Comparison of ENCODE assay signal across 11 mouse cellular contexts in the genomic region with DNA sequence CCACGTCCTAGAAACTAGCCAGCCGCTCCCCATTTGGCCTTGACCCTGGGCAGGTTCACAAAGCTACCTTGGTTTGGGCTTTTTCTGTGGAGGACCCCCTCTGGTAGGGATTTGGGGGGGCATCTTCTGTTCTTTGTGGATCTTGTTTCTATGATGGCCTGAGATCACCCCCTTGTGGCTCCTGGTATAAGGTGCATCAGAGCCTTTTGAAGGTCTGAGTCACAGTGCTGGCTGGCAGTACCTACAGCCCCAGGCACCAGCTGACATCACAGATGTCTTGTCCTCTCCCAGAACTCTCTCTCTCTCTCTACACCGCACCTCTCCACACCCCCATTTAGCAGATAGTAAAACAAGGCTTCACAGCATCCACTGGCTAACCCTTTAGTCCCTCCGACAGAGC. TPM values are rescaled to one million over a fixed set of nuclear protein-coding genes. Genes with fewer than 3 reads are reported as not detected.
DNase-seq lines count a peak whose midpoint lies in the region; ATAC-seq lines count a peak whose summit lies in the region.
"Had no signal": no experiment of that assay in that cellular context is flagged by ENCODE, and none has a peak within 500 bp of the region (broad histone marks: within the 10 kb centered on the region; RNA-seq: fewer than 3 reads in every experiment).

No protein-coding gene starts in this region.

- no peaks in the 10 kb centered on the region for H3K27me3 ChIP-seq in forebrain, embryonic 14.5 days (replicated peaks; ENCODE audit: control insufficient read depth, insufficient read depth, low read length)
- peaks cover 19% of the 10 kb centered on the region; the same call in 1 of the 2 replicates for H3K27me3 ChIP-seq in forebrain, embryonic 12.5 days
- H3K27me3 ChIP-seq in midbrain, embryonic 11.5 days (ENCODE audit: control insufficient read depth, insufficient read depth, low read length), result peaks cover 3% of the 10 kb centered on the region; the same call in 1 of the 2 replicates
- H3K27me3 ChIP-seq in midbrain, embryonic 13.5 days, result 0 out of 2 replicates have a peak, but pooled peaks cover 4% of the 10 kb centered on the region
- no peaks in the 10 kb centered on the region for H3K27me3 ChIP-seq in splenic B cell, adult 2 months (ENCODE audit: control insufficient read depth, insufficient read depth, low read length, poor library complexity, severe bottlenecking)

- no peak for ATAC-seq in forebrain, embryonic 14.5 days
- ATAC-seq in forebrain, embryonic 12.5 days (ENCODE audit: low FRiP score), result no peak
- ATAC-seq in midbrain, embryonic 11.5 days (ENCODE audit: low FRiP score), result no peak
- ATAC-seq in midbrain, embryonic 13.5 days, result no peak

- no peak overlapping the region for H3K9ac ChIP-seq in forebrain, embryonic 14.5 days (ENCODE audit: low read length)
- no peak overlapping the region for H3K9ac ChIP-seq in forebrain, embryonic 12.5 days
- H3K9ac ChIP-seq in midbrain, embryonic 11.5 days (ENCODE audit: low read length), result no peak overlapping the region
- no peak overlapping the region for H3K9ac ChIP-seq in midbrain, embryonic 13.5 days (replicated peaks)

- H3K9me3 ChIP-seq in forebrain, embryonic 14.5 days (replicated peaks; ENCODE audit: control insufficient read depth, low read length), result no peaks in the 10 kb centered on the region
- no peaks in the 10 kb centered on the region for H3K9me3 ChIP-seq in forebrain, embryonic 12.5 days
- H3K9me3 ChIP-seq in midbrain, embryonic 11.5 days (ENCODE audit: control insufficient read depth, low read length), result no peaks in the 10 kb centered on the region
- H3K9me3 ChIP-seq in midbrain, embryonic 13.5 days, result no peaks in the 10 kb centered on the region
- H3K9me3 ChIP-seq: G1E had no signal

- H3K4me3 ChIP-seq in forebrain, embryonic 14.5 days (ENCODE audit: low read depth, low read length), result no peak overlapping the region
- no peak overlapping the region for H3K4me3 ChIP-seq in forebrain, embryonic 12.5 days (replicated peaks)
- H3K4me3 ChIP-seq in midbrain, embryonic 11.5 days (ENCODE audit: low read depth, low read length), result no peak overlapping the region
- no peak overlapping the region for H3K4me3 ChIP-seq in midbrain, embryonic 13.5 days (replicated peaks)

- WGBS in forebrain, embryonic 14.5 days, result 43% methylated on average over 4 of the region's 4 CpGs
- 45% methylated on average over 4 of the region's 4 CpGs for WGBS in forebrain, embryonic 12.5 days
- 40% methylated on average over 4 of the region's 4 CpGs for WGBS in midbrain, embryonic 11.5 days
- 45% methylated on average over 4 of the region's 4 CpGs for WGBS in midbrain, embryonic 13.5 days

- no peak overlapping the region for H3K27ac ChIP-seq in forebrain, embryonic 14.5 days (ENCODE audit: low read depth, low read length)
- no peak overlapping the region for H3K27ac ChIP-seq in forebrain, embryonic 12.5 days
- H3K27ac ChIP-seq in midbrain, embryonic 11.5 days (ENCODE audit: low read depth, low read length), result no peak overlapping the region
- H3K27ac ChIP-seq in midbrain, embryonic 13.5 days, result no peak overlapping the region

- no peak overlapping the region for H3K4me2 ChIP-seq in forebrain, embryonic 14.5 days (ENCODE audit: low read length)
- no peak overlapping the region for H3K4me2 ChIP-seq in forebrain, embryonic 12.5 days
- H3K4me2 ChIP-seq in midbrain, embryonic 11.5 days, result no peak overlapping the region
- no peak overlapping the region for H3K4me2 ChIP-seq in midbrain, embryonic 13.5 days (replicated peaks)

- no peaks in the 10 kb centered on the region; the same call in 1 of the 2 replicates for H3K4me1 ChIP-seq in forebrain, embryonic 14.5 days (ENCODE audit: control insufficient read depth, insufficient read depth, low read length)
- H3K4me1 ChIP-seq in forebrain, embryonic 12.5 days, result peaks cover 12% of the 10 kb centered on the region
- H3K4me1 ChIP-seq in midbrain, embryonic 11.5 days (ENCODE audit: control insufficient read depth, insufficient read depth, low read length), result peaks cover 3% of the 10 kb centered on the region; the same call in 1 of the 2 replicates
- H3K4me1 ChIP-seq in midbrain, embryonic 13.5 days (replicated peaks), result peaks cover 8% of the 10 kb centered on the region; the same call in 1 of the 2 replicates

- H3K36me3 ChIP-seq in forebrain, embryonic 14.5 days (ENCODE audit: control insufficient read depth, insufficient read depth, low read length), result no peaks in the 10 kb centered on the region
- H3K36me3 ChIP-seq in forebrain, embryonic 12.5 days (replicated peaks), result no peaks in the 10 kb centered on the region
- H3K36me3 ChIP-seq in midbrain, embryonic 11.5 days (ENCODE audit: control insufficient read depth, insufficient read depth, low read length), result no peaks in the 10 kb centered on the region
- H3K36me3 ChIP-seq in midbrain, embryonic 13.5 days, result no peaks in the 10 kb centered on the region
- H3K36me3 ChIP-seq in splenic B cell, adult 2 months (ENCODE audit: control insufficient read depth, insufficient read depth, low read length, poor library complexity, severe bottlenecking), result no peaks in the 10 kb centered on the region
- H3K36me3 ChIP-seq: G1E had no signal

- peak; percentile 50 for DNase-seq in forebrain, embryonic 14.5 days (ENCODE audit: low spot score)
- DNase-seq in midbrain, embryonic 11.5 days (ENCODE audit: low spot score, missing footprints), result peak; percentile 88
- peak; percentile 92 for DNase-seq in brain, adult 2 months (ENCODE audit: low read depth, low spot score)
- DNase-seq in kidney, postnatal 36 days, result peak; percentile 13 to 46
- DNase-seq in splenic B cell, adult 2 months (ENCODE audit: low read depth, low spot score), result peak; percentile 74
- DNase-seq in gastrocnemius, postnatal 10 days, result no peak

RNA-seq across cellular contexts. Expression of a gene that starts 10.4 kb away (rescaled TPM):
- polyA plus RNA-seq in forebrain, embryonic 14.5 days (2014; fragmentation: Nextera tagmentation; extraction: Ambion mirVana), result not detected in 2 replicates
- polyA plus RNA-seq in forebrain, embryonic 12.5 days (2016; fragmentation: Nextera tagmentation; extraction: Ambion mirVana), result not detected in 2 replicates
- polyA plus RNA-seq in midbrain, embryonic 11.5 days (2014; fragmentation: Nextera tagmentation; extraction: Ambion mirVana), result not detected in 2 replicates
- polyA plus RNA-seq in midbrain, embryonic 13.5 days (2015; fragmentation: Nextera tagmentation; extraction: Ambion mirVana), result not detected in 2 replicates
- total RNA-seq in gastrocnemius, postnatal 10 days (2021), result not detected
- total RNA-seq: G1E had no signal
- polyA plus RNA-seq: frontal cortex, adult 2 months; G1E; limb, embryonic 14.5 days had no signal

RNA-seq across cellular contexts. Expression of a gene that starts 10.5 kb away (rescaled TPM):
- 1.6 and 2.3 TPM in 2 replicates for polyA plus RNA-seq in forebrain, embryonic 14.5 days (2014; fragmentation: Nextera tagmentation; extraction: Ambion mirVana)
- 1.8 and 2.1 TPM in 2 replicates for polyA plus RNA-seq in forebrain, embryonic 12.5 days (2016; fragmentation: Nextera tagmentation; extraction: Ambion mirVana)
- 0.88 and 1.1 TPM in 2 replicates for polyA plus RNA-seq in midbrain, embryonic 11.5 days (2014; fragmentation: Nextera tagmentation; extraction: Ambion mirVana)
- polyA plus RNA-seq in midbrain, embryonic 13.5 days (2015; fragmentation: Nextera tagmentation; extraction: Ambion mirVana), result 1.5 TPM in 2 replicates
- not detected for total RNA-seq in gastrocnemius, postnatal 10 days (2021)
- polyA plus RNA-seq: G1E had no signal

RNA-seq across cellular contexts. Expression of a gene that starts 10.6 kb away (rescaled TPM):
- 0.31 and 0.48 TPM in 2 replicates for polyA plus RNA-seq in forebrain, embryonic 14.5 days (2014; fragmentation: Nextera tagmentation; extraction: Ambion mirVana)
- polyA plus RNA-seq in forebrain, embryonic 12.5 days (2016; fragmentation: Nextera tagmentation; extraction: Ambion mirVana), result not detected in 2 replicates
- not detected in 2 replicates for polyA plus RNA-seq in midbrain, embryonic 11.5 days (2014; fragmentation: Nextera tagmentation; extraction: Ambion mirVana)
- 0.15 and 0.28 TPM in 2 replicates for polyA plus RNA-seq in midbrain, embryonic 13.5 days (2015; fragmentation: Nextera tagmentation; extraction: Ambion mirVana)
- not detected for total RNA-seq in gastrocnemius, postnatal 10 days (2021)
- total RNA-seq: G1E had no signal
- polyA plus RNA-seq: G1E; limb, embryonic 14.5 days had no signal

RNA-seq across cellular contexts. Expression of a gene that starts 24.3 kb away (rescaled TPM):
- polyA plus RNA-seq in forebrain, embryonic 14.5 days (2014; fragmentation: Nextera tagmentation; extraction: Ambion mirVana), result 133 and 137 TPM in 2 replicates
- polyA plus RNA-seq in forebrain, embryonic 12.5 days (2016; fragmentation: Nextera tagmentation; extraction: Ambion mirVana), result 128 and 135 TPM in 2 replicates
- 167 and 169 TPM in 2 replicates for polyA plus RNA-seq in midbrain, embryonic 11.5 days (2014; fragmentation: Nextera tagmentation; extraction: Ambion mirVana)
- 131 and 135 TPM in 2 replicates for polyA plus RNA-seq in midbrain, embryonic 13.5 days (2015; fragmentation: Nextera tagmentation; extraction: Ambion mirVana)
- 10 to 100 TPM; 36.9 to 38.8 TPM for total RNA-seq in gastrocnemius, postnatal 10 days (2021)

RNA-seq across cellular contexts. Expression of a gene that starts 25.6 kb away (rescaled TPM):
- 2.1 and 2.3 TPM in 2 replicates for polyA plus RNA-seq in forebrain, embryonic 14.5 days (2014; fragmentation: Nextera tagmentation; extraction: Ambion mirVana)
- 0.38 and 0.69 TPM in 2 replicates for polyA plus RNA-seq in forebrain, embryonic 12.5 days (2016; fragmentation: Nextera tagmentation; extraction: Ambion mirVana)
- polyA plus RNA-seq in midbrain, embryonic 11.5 days (2014; fragmentation: Nextera tagmentation; extraction: Ambion mirVana), result 0.44 and 0.72 TPM in 2 replicates
- 1.1 and 1.5 TPM in 2 replicates for polyA plus RNA-seq in midbrain, embryonic 13.5 days (2015; fragmentation: Nextera tagmentation; extraction: Ambion mirVana)
- 1 to 10 TPM in 1 of 2 experiments, not detected in 1; 1.1 TPM for total RNA-seq in gastrocnemius, postnatal 10 days (2021)
